In genomic region chr9:123241191-123241590, GRCm38 (mm10) we compare ENCODE assay signal across 27 mouse cellular contexts. TPM values are rescaled to one million over a fixed set of nuclear protein-coding genes. Genes with fewer than 3 reads are reported as not detected.
"Had no signal": no experiment of that assay in that cellular context is flagged by ENCODE, and none has a peak within 500 bp of the region (broad histone marks: within the 10 kb centered on the region; RNA-seq: fewer than 3 reads in every experiment).

No protein-coding gene starts in this region.

- H3K9ac ChIP-seq: heart, embryonic 12.5 days; hindbrain, embryonic 13.5 days; hindbrain, embryonic 15.5 days; limb, embryonic 12.5 days; liver, embryonic 13.5 days; liver, embryonic 15.5 days; liver, postnatal 0 days had no signal

- H3K4me2 ChIP-seq: heart, embryonic 12.5 days; hindbrain, embryonic 13.5 days; hindbrain, embryonic 15.5 days; limb, embryonic 12.5 days; liver, embryonic 11.5 days; liver, embryonic 13.5 days; liver, embryonic 15.5 days had no signal

- H3K27ac ChIP-seq: gastrocnemius, adult 2 months; heart, embryonic 10.5 days; hindbrain, embryonic 13.5 days; hindbrain, embryonic 15.5 days; hindbrain, postnatal 0 days; layer of hippocampus, adult 2 months; left cerebral cortex, adult 2 months; limb, embryonic 10.5 days; limb, embryonic 12.5 days; liver, embryonic 13.5 days; liver, embryonic 15.5 days had no signal

- H3K27me3 ChIP-seq: heart, embryonic 12.5 days; hindbrain, embryonic 13.5 days; hindbrain, embryonic 15.5 days; limb, embryonic 12.5 days; liver, embryonic 13.5 days had no signal

- DNase-seq: gastrocnemius, adult 2 months; gastrocnemius, postnatal 14 days; gastrocnemius, postnatal 36 days; heart, adult 18-20 months; heart, postnatal 10 days; heart, postnatal 36 days; kidney, adult 18-20 months; kidney, adult 8-10 months; kidney, postnatal 10 days; kidney, postnatal 25 days; kidney, postnatal 4 days; liver; liver, embryonic 13.5 days; liver, postnatal 0 days had no signal

- H3K4me1 ChIP-seq: liver, embryonic 15.5 days had no signal

- H3K36me3 ChIP-seq: heart, embryonic 10.5 days; heart, embryonic 12.5 days; hindbrain, embryonic 13.5 days; hindbrain, embryonic 15.5 days; limb, embryonic 10.5 days; limb, embryonic 12.5 days; liver, embryonic 13.5 days; liver, embryonic 15.5 days had no signal

- H3K4me3 ChIP-seq: gastrocnemius, adult 2 months; heart, embryonic 10.5 days; heart, embryonic 12.5 days; hindbrain, embryonic 13.5 days; hindbrain, embryonic 15.5 days; layer of hippocampus, adult 2 months; left cerebral cortex, adult 2 months; limb, embryonic 10.5 days; limb, embryonic 12.5 days; liver, embryonic 13.5 days; liver, embryonic 15.5 days had no signal

- H3K9me3 ChIP-seq: heart, embryonic 10.5 days; heart, embryonic 12.5 days; hindbrain, embryonic 13.5 days; hindbrain, embryonic 15.5 days; limb, embryonic 10.5 days; limb, embryonic 12.5 days; liver, embryonic 13.5 days; liver, embryonic 15.5 days had no signal

- ATAC-seq: hindbrain, postnatal 0 days; intestine, postnatal 0 days; liver, postnatal 0 days had no signal

RNA-seq across cellular contexts. Expression of gene Cdcp1, which starts 25.4 kb away (rescaled TPM):
- total RNA-seq: gastrocnemius, adult 2 months; gastrocnemius, postnatal 14 days; layer of hippocampus, postnatal 25 days had no signal
